Mouse (Mus musculus) cortical plate, adult 2 months (tissue): ENCODE measurements at regions not wholly inside any gene's neighbourhood (a gene's known extent, or its start where the extent isn't known, plus 50 kb on each side); places are given as distances from the start of the nearest gene placed in this dataset.

Source experiments
- H3K27ac ChIP-seq: fragments of 200-500 bp; 2 replicates; pipeline ENCODE4 v1.5.1; 2012; ENCODE audit warnings: low read length, control low read depth, inconsistent platforms; ENCODE audit not compliant: insufficient read depth
- H3K4me1 ChIP-seq: fragments of 200-500 bp; 2 replicates; pipeline ENCODE4 v1.6.1; 2011; ENCODE audit warnings: low read length; ENCODE audit not compliant: control insufficient read depth, insufficient read depth
- H3K4me3 ChIP-seq: fragments of 200-500 bp; 2 replicates; pipeline ENCODE4 v1.5.1; 2011; ENCODE audit warnings: mild to moderate bottlenecking, low read length, control low read depth; ENCODE audit not compliant: insufficient read depth
- CTCF ChIP-seq: fragments of 200-500 bp; IDR thresholded peaks from 2 replicates; pipeline ENCODE4 v1.5.1; 2011; ENCODE audit warnings: mild to moderate bottlenecking, control low read depth, low read length; ENCODE audit not compliant: insufficient read depth; ENCODE audit errors: extremely low read depth
- POLR2A ChIP-seq: fragments of 200-500 bp; IDR thresholded peaks from 2 replicates; pipeline ENCODE4 v1.6.1; 2011; ENCODE audit warnings: mild to moderate bottlenecking, low read length, control low read depth; ENCODE audit not compliant: insufficient read depth; ENCODE audit errors: extremely low read depth

DNA sequence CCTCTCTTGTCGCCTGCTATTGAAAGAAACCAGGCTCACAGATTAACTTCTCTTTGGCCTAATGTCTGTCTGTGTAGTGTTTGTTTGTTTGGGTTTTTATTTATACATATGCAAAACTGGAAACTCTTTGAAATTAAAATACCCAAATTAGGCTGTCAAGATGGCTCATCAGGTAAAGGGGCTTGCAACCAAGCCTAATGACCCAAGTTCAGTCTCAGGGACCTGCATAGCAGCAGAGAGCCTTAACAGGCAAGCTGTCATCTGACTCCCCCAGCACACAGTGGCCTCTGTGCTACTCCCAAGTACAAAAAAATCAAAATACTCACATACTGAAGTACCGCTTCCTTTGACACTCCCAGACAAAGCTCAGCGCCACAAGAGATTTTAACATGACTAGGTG lies 51.5 kb upstream of the Neo1 start:
- Histone ChIP-seq H3K27ac (no peak overlapping the region), H3K4me1 (no peaks in the 10 kb centered on the region), H3K4me3 (no peak overlapping the region)
- TF ChIP-seq POLR2A (no peak), CTCF (no peak)

DNA sequence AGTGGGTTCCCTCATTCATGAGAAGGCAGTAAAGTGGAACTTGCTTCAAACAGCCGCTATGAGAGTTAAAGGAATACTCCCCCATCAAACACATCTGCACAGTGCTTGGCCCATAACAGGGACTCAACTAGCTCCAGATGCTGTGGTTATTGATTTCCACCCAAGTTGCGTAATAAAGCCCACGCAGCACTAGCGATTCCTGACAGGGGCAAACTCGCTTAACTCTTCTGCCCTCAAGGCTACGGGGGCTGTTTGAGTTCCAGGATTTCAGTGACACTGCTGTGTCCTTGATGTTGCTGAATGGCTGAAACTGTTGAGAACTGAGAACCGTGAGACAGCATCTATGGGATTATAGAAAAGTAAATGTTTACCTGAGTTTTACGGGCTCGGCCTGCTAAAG lies 50.9 kb upstream of the Neo1 start:
- H3K4me1 ChIP-seq, result no peaks in the 10 kb centered on the region
- H3K4me3 ChIP-seq, result no peak overlapping the region
- H3K27ac ChIP-seq, result no peak overlapping the region
- TF ChIP-seq POLR2A (no peak), CTCF (no peak)

DNA sequence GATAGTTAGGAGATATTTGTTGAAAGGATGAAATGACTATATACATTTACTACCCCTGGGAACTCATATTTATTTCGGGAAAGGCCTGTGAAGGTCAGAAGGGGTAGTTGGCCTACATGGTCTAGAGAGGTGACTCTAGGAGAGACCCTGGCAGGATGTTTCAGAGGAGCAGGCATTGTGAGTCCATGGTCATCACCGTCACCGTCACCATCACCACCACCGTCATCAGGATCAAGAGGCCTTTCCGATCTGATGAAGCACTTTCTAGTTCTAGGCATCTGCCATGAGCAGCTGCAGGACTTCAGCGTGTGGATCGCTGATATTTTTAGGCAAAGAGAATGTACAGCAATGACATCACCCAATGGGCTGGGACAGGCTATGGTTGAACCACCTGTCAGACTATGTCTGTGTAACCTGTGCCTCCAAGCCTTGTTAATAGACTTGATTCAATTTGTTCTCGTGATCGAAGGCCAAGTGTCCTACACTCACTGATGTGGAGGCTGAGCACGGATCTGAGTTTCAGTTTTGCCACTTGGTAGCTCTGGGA lies 50.4 kb upstream of the Neo1 start:
- no peaks in the 10 kb centered on the region for H3K4me1 ChIP-seq
- H3K27ac ChIP-seq, result no peak overlapping the region
- H3K4me3 ChIP-seq, result no peak overlapping the region
- no peak for TF ChIP-seq POLR2A
